Mouse (Mus musculus) fat pad, adult 2 months (tissue): ENCODE results near the gene Mmp2.

ENCODE experiments used
- DNase-seq: peaks from one replicate; pipeline ENCODE4 v3.0.0-alpha.2; 2011; ENCODE audit warnings: low read depth, low spot score; ENCODE audit errors: extremely low read depth

Gene Mmp2

GRCm38 (mm10) chr8:92895053-92895452, 68.0 kb downstream of the Mmp2 start:
- no peak for DNase-seq

GRCm38 (mm10) chr8:92896056-92896455, 69.0 kb downstream of the Mmp2 start:
- no peak for DNase-seq

GRCm38 (mm10) chr8:92896611-92897010, 69.5 kb downstream of the Mmp2 start:
- DNase-seq: peak; percentile 84

GRCm38 (mm10) chr8:92897794-92898193, 70.7 kb downstream of the Mmp2 start:
- DNase-seq: no peak

GRCm38 (mm10) chr8:92899590-92899989, 72.5 kb downstream of the Mmp2 start:
- no peak for DNase-seq

- no peak for DNase-seq
Measured at GRCm38 (mm10) chr8:92901107-92901506, 74.0 kb downstream of the Mmp2 start, which contains the start of gene Capns2. TSS of gene Capns2 (plus strand) at chr8:92901407.

GRCm38 (mm10) chr8:92902981-92903380, 75.9 kb downstream of the Mmp2 start:
- no peak for DNase-seq
